Mouse (Mus musculus) midbrain, embryonic 11.5 days (tissue): Measurements from ENCODE around the gene Trmt2b. TPM values are rescaled to one million over a fixed set of nuclear protein-coding genes. Genes with fewer than 3 reads are reported as not detected.

ENCODE experiments used
- ATAC-seq: fragments of 200-750 bp; cut with Nextera tagmentation; 2 replicates; pipeline ENCODE4 v1.8.0; 2017; ENCODE audit warnings: moderate TSS enrichment, moderate library complexity; ENCODE audit not compliant: low FRiP score
- DNase-seq: peaks from one replicate; pipeline ENCODE4 v3.0.0; 2015; ENCODE audit warnings: low spot score; ENCODE audit errors: missing footprints
- H3K27ac ChIP-seq: fragments of 300-500 bp; sonication (generic); 2 replicates; pipeline ENCODE4 v1.5.1; 2014; ENCODE audit warnings: low read depth, low read length
- H3K27me3 ChIP-seq: fragments of 300-500 bp; sonication (generic); 2 replicates; pipeline ENCODE4 v1.6.1; 2014; ENCODE audit warnings: mild to moderate bottlenecking, low read length, moderate library complexity, mixed read lengths; ENCODE audit not compliant: control insufficient read depth, insufficient read depth
- H3K36me3 ChIP-seq: fragments of 300-500 bp; sonication (generic); 2 replicates; pipeline ENCODE4 v1.6.1; 2014; ENCODE audit warnings: mild to moderate bottlenecking, low read length, moderate library complexity, mixed read lengths; ENCODE audit not compliant: control insufficient read depth, insufficient read depth
- H3K4me1 ChIP-seq: fragments of 300-500 bp; sonication (generic); 2 replicates; pipeline ENCODE4 v1.6.1; 2014; ENCODE audit warnings: low read length; ENCODE audit not compliant: control insufficient read depth, insufficient read depth
- H3K4me2 ChIP-seq: fragments of 300-500 bp; sonication (generic); 2 replicates; pipeline ENCODE4 v1.6.1; 2014; ENCODE audit warnings: mild to moderate bottlenecking, moderate library complexity
- H3K4me3 ChIP-seq: fragments of 300-500 bp; sonication (generic); 2 replicates; pipeline ENCODE4 v1.5.1; 2014; ENCODE audit warnings: low read depth, low read length
- H3K9ac ChIP-seq: fragments of 300-500 bp; sonication (generic); 2 replicates; pipeline ENCODE4 v1.6.1; 2014; ENCODE audit warnings: low read length
- H3K9me3 ChIP-seq: fragments of 300-500 bp; sonication (generic); 2 replicates; pipeline ENCODE4 v1.6.1; 2016; ENCODE audit warnings: low read length; ENCODE audit not compliant: control insufficient read depth
- WGBS: fragments of 180-500 bp; shearing (Covaris S2); extraction: QIAGEN DNeasy Blood & Tissue Kit; methylation state at CpG from one replicate; pipeline ENCODE4 v1.1.7; 2014; 5-methylcytosine and 5-hydroxymethylcytosine counted together
- polyA plus RNA-seq: library from polyadenylated mRNA; unstranded; fragments of >200 nt; fragmentation: Nextera tagmentation; extraction: Ambion mirVana; gene quantifications from 2 replicates; pipeline ENCODE4 v1.2.1, GENCODE M21; 2014

The Trmt2b gene
- polyA plus RNA-seq, 1 experiment from 2014 or later: 7.8 TPM

DNA sequence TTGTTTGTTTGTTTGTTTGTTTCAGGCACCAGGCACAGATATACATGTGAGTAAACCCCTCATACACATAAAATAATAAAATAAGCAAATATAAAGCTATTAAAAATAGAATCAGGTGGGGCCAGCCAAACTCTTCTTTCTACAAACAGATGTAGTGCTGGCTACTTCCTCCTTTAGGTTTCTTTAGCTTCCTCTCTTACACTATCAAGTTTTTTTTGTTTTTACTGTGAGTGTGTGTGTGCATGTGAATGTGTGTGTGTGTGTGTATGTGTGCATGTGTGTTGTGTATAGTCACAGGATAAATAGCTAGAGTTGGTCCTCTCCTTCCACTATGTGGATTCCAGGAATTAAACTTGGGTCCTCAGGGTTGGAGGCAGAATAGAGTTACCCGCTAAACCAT lies 102.1 kb downstream of the Trmt2b start:
- no peak overlapping the region for H3K4me3 ChIP-seq
- H3K9ac ChIP-seq: no peak overlapping the region
- no peaks in the 10 kb centered on the region for H3K9me3 ChIP-seq
- no peak overlapping the region for H3K4me2 ChIP-seq
- H3K27me3 ChIP-seq: no peaks in the 10 kb centered on the region; the same call in 1 of the 2 replicates
- ATAC-seq: no peak
- H3K27ac ChIP-seq: no peak overlapping the region
- DNase-seq: no peak
- WGBS: 92% methylated on average over 1 of the region's 1 CpGs
- no peaks in the 10 kb centered on the region for H3K36me3 ChIP-seq
- no peaks in the 10 kb centered on the region for H3K4me1 ChIP-seq

Other genes with a start within 250 kb of the Trmt2b start
- gene Cstf2, start 217.8 kb downstream of the Trmt2b start, polyA plus RNA-seq: 66.9 and 74.0 TPM in 2 replicates
- 0.04 and 0.06 TPM in 2 replicates for gene Xkrx, start 114.9 kb downstream of the Trmt2b start, polyA plus RNA-seq
- not detected in 2 replicates for gene Arl13a, start 89.5 kb downstream of the Trmt2b start, polyA plus RNA-seq
- gene Nox1, start 55.0 kb downstream of the Trmt2b start, polyA plus RNA-seq: 0.12 TPM in 1 of 2 replicates, not detected in the other
- gene Tmem35a, start 18.2 kb upstream of the Trmt2b start, polyA plus RNA-seq: 27.7 and 31.2 TPM in 2 replicates
- gene Cenpi, start 31.1 kb upstream of the Trmt2b start, polyA plus RNA-seq: 27.7 and 31.9 TPM in 2 replicates
- gene Drp2, start 127.6 kb upstream of the Trmt2b start, polyA plus RNA-seq: 8.8 and 9.3 TPM in 2 replicates
- not detected in 2 replicates for gene Taf7l, start 199.5 kb upstream of the Trmt2b start, polyA plus RNA-seq